In the genomic region with DNA sequence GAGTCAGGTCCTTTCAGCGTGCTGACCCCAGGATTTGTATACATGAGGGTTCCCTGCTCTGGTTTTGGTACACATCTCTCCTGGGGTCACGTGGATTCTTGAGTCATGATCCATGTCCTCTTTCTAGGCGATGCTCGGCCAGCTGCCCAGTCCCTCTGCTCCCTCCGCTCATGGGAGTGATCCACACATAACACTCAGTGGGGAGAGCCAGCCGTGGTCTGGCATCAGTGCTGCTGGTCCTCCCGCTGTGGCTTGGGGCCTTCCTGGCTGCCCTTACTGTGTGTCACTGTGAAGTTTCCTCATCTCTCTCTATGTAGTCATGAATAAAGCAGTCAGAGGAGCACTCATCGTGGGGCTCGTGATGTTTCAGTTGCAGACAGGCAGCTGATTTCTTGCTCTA, we compare ENCODE assay signal across 13 mouse cellular contexts.
"Had no signal": no experiment of that assay in that cellular context is flagged by ENCODE, and none has a peak within 500 bp of the region (broad histone marks: within the 10 kb centered on the region; RNA-seq: fewer than 3 reads in every experiment).

No protein-coding gene starts in this region.

- ATAC-seq: midbrain, embryonic 15.5 days had no signal

- DNase-seq: kidney, postnatal 25 days; layer of hippocampus, postnatal 36 days; liver; lung, adult 18-20 months; retina, postnatal 1 day; right cerebral cortex, postnatal 4 days; thymus, adult 2 months; thymus, postnatal 36 days had no signal

- H3K27me3 ChIP-seq: limb, embryonic 12.5 days; megakaryocyte, embryonic 14.5 days; midbrain, embryonic 15.5 days; neural tube, embryonic 12.5 days; stomach, embryonic 15.5 days had no signal
